Comparison of ENCODE assay signal across 7 mouse cellular contexts in the genomic region with DNA sequence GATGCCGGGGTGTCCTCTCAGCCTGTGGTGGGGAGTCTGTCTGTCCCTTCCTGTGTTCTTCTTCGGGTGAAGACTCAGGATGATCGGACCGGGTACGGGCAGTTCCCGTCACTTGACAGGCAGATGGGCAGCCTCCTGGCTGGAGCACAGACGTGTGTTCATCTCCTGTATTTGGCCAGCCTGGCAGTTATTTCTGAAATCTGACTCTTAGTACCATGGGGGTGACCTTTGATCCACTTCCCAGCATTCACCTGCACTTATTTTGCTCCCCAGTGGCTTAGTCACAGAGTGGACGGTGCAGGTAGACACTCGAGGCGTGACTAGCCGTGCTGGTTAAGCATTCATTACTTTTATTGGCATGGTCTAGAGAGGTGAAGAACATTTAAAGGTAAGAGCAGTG. TPM values are rescaled to one million over a fixed set of nuclear protein-coding genes. Genes with fewer than 3 reads are reported as not detected.
DNase-seq lines count a peak whose midpoint lies in the region; ATAC-seq lines count a peak whose summit lies in the region.
"Not testable (repeated sequence)": the region's sequence is repeated elsewhere in the genome, so short reads cannot be mapped to it uniquely, and the experiment has no call there.

No protein-coding gene starts in this region.

- H3K4me3 ChIP-seq in forebrain, embryonic 13.5 days; heart, embryonic 13.5 days; hindbrain, embryonic 16.5 days (ENCODE audit: low read length); kidney, embryonic 15.5 days (replicated peaks); liver, embryonic 13.5 days (replicated peaks); lung, embryonic 16.5 days (ENCODE audit: low read length); midbrain, embryonic 16.5 days (ENCODE audit: low read depth, low read length): not testable (repeated sequence)

- H3K27me3 ChIP-seq in forebrain, embryonic 13.5 days; heart, embryonic 13.5 days (replicated peaks); hindbrain, embryonic 16.5 days (replicated peaks; ENCODE audit: control insufficient read depth, insufficient read depth, low read length); kidney, embryonic 15.5 days; liver, embryonic 13.5 days; lung, embryonic 16.5 days (ENCODE audit: control insufficient read depth, insufficient read depth, low read depth, low read length); midbrain, embryonic 16.5 days (ENCODE audit: control insufficient read depth, insufficient read depth, low read depth, low read length): not testable (repeated sequence)

- DNase-seq in liver, embryonic 13.5 days, result not testable (repeated sequence)

- H3K9me3 ChIP-seq in forebrain, embryonic 13.5 days (replicated peaks); heart, embryonic 13.5 days; hindbrain, embryonic 16.5 days (ENCODE audit: control insufficient read depth, low read length); kidney, embryonic 15.5 days (replicated peaks); liver, embryonic 13.5 days (replicated peaks); lung, embryonic 16.5 days (ENCODE audit: control insufficient read depth, low read length); midbrain, embryonic 16.5 days (replicated peaks; ENCODE audit: control insufficient read depth, low read length, poor library complexity, severe bottlenecking): not testable (repeated sequence)

- not testable (repeated sequence) for H3K4me2 ChIP-seq in forebrain, embryonic 13.5 days; heart, embryonic 13.5 days; hindbrain, embryonic 16.5 days (ENCODE audit: low read length); kidney, embryonic 15.5 days; liver, embryonic 13.5 days; lung, embryonic 16.5 days (ENCODE audit: low read depth, low read length); midbrain, embryonic 16.5 days (ENCODE audit: low read length)

- not testable (repeated sequence) for H3K36me3 ChIP-seq in forebrain, embryonic 13.5 days (ENCODE audit: poor library complexity, severe bottlenecking); heart, embryonic 13.5 days; hindbrain, embryonic 16.5 days (ENCODE audit: control insufficient read depth, insufficient read depth, low read length); kidney, embryonic 15.5 days; liver, embryonic 13.5 days; lung, embryonic 16.5 days (ENCODE audit: control insufficient read depth, insufficient read depth, low read length); midbrain, embryonic 16.5 days (ENCODE audit: control insufficient read depth, insufficient read depth, low read length)

- not testable (repeated sequence) for H3K27ac ChIP-seq in forebrain, embryonic 13.5 days; heart, embryonic 13.5 days (replicated peaks); hindbrain, embryonic 16.5 days (ENCODE audit: low read depth, low read length); kidney, embryonic 15.5 days; liver, embryonic 13.5 days; lung, embryonic 16.5 days (ENCODE audit: low read length); midbrain, embryonic 16.5 days (ENCODE audit: low read length)

- H3K4me1 ChIP-seq in forebrain, embryonic 13.5 days, result peaks cover 36% of the 10 kb centered on the region
- peaks cover 15% of the 10 kb centered on the region; the same call in 1 of the 2 replicates for H3K4me1 ChIP-seq in heart, embryonic 13.5 days
- not testable (repeated sequence) for H3K4me1 ChIP-seq in hindbrain, embryonic 16.5 days (ENCODE audit: control insufficient read depth, insufficient read depth, low read depth, low read length); kidney, embryonic 15.5 days; liver, embryonic 13.5 days (replicated peaks); lung, embryonic 16.5 days (replicated peaks; ENCODE audit: control insufficient read depth, insufficient read depth, low read length)
- peaks cover 17% of the 10 kb centered on the region; the same call in 1 of the 2 replicates for H3K4me1 ChIP-seq in midbrain, embryonic 16.5 days (ENCODE audit: control insufficient read depth, insufficient read depth, low read length)

- not testable (repeated sequence) for H3K9ac ChIP-seq in forebrain, embryonic 13.5 days; heart, embryonic 13.5 days; hindbrain, embryonic 16.5 days (ENCODE audit: low read depth, low read length); kidney, embryonic 15.5 days; liver, embryonic 13.5 days; lung, embryonic 16.5 days (ENCODE audit: low read length); midbrain, embryonic 16.5 days (ENCODE audit: low read depth, low read length)

- whole genome bisulfite sequencing in forebrain, embryonic 13.5 days, result no CpG with 5 or more reads among the region's 11 CpGs
- WGBS in heart, embryonic 13.5 days, result no CpG with 5 or more reads among the region's 11 CpGs
- WGBS in hindbrain, embryonic 16.5 days, result no CpG with 5 or more reads among the region's 11 CpGs
- no CpG with 5 or more reads among the region's 11 CpGs for WGBS in kidney, embryonic 15.5 days
- WGBS in liver, embryonic 13.5 days (ENCODE audit: insufficient replicate concordance), result no CpG with 5 or more reads among the region's 11 CpGs
- whole genome bisulfite sequencing in lung, embryonic 16.5 days, result no CpG with 5 or more reads among the region's 11 CpGs
- no CpG with 5 or more reads among the region's 11 CpGs for WGBS in midbrain, embryonic 16.5 days

- ATAC-seq in forebrain, embryonic 13.5 days, result 0 out of 2 replicates have a peak, but pooled peaks have one; percentile 9
- 0 out of 2 replicates have a peak, but pooled peaks have one; percentile 4 for ATAC-seq in heart, embryonic 13.5 days (ENCODE audit: extremely low read depth, insufficient number of reproducible peaks, low FRiP score, low TSS enrichment)
- ATAC-seq in hindbrain, embryonic 16.5 days, result peak; percentile 41; the same call in 1 of the 2 replicates
- peak; percentile 43 for ATAC-seq in kidney, embryonic 15.5 days (replicated peaks; ENCODE audit: low FRiP score)
- peak; percentile 34; the same call in 1 of the 2 replicates for ATAC-seq in liver, embryonic 13.5 days (ENCODE audit: low read depth)
- ATAC-seq in lung, embryonic 16.5 days (ENCODE audit: low read depth), result peak; percentile 10; the same call in 1 of the 2 replicates
- 0 out of 2 replicates have a peak, but pooled peaks have one; percentile 3 for ATAC-seq in midbrain, embryonic 16.5 days

RNA-seq across cellular contexts. Expression of a gene that starts 15.7 kb away (rescaled TPM):
- 45.0 and 45.2 TPM in 2 replicates for polyA plus RNA-seq in forebrain, embryonic 13.5 days (2015; fragmentation: Nextera tagmentation; extraction: Ambion mirVana)
- polyA plus RNA-seq in heart, embryonic 13.5 days (2015; fragmentation: Nextera tagmentation; extraction: Ambion mirVana), result 40.6 and 42.5 TPM in 2 replicates
- polyA plus RNA-seq in hindbrain, embryonic 16.5 days (2015; fragmentation: Nextera tagmentation; extraction: Ambion mirVana), result 49.7 and 57.8 TPM in 2 replicates
- polyA plus RNA-seq in kidney, embryonic 15.5 days (2015; fragmentation: Nextera tagmentation; extraction: Ambion mirVana), result 31.4 and 35.9 TPM in 2 replicates
- polyA plus RNA-seq in liver, embryonic 13.5 days (2015; fragmentation: Nextera tagmentation; extraction: Ambion mirVana), result 2.3 and 3.0 TPM in 2 replicates
- polyA plus RNA-seq in lung, embryonic 16.5 days (2015; fragmentation: Nextera tagmentation; extraction: Ambion mirVana), result 21.7 and 24.2 TPM in 2 replicates
- 61.1 and 66.3 TPM in 2 replicates for polyA plus RNA-seq in midbrain, embryonic 16.5 days (2015; fragmentation: Nextera tagmentation; extraction: Ambion mirVana)

RNA-seq across cellular contexts. Expression of a gene that starts 20.1 kb away (rescaled TPM):
- polyA plus RNA-seq in forebrain, embryonic 13.5 days (2015; fragmentation: Nextera tagmentation; extraction: Ambion mirVana), result 161 and 166 TPM in 2 replicates
- polyA plus RNA-seq in heart, embryonic 13.5 days (2015; fragmentation: Nextera tagmentation; extraction: Ambion mirVana), result 124 and 134 TPM in 2 replicates
- polyA plus RNA-seq in hindbrain, embryonic 16.5 days (2015; fragmentation: Nextera tagmentation; extraction: Ambion mirVana), result 72.9 and 75.7 TPM in 2 replicates
- polyA plus RNA-seq in kidney, embryonic 15.5 days (2015; fragmentation: Nextera tagmentation; extraction: Ambion mirVana), result 170 TPM in 2 replicates
- polyA plus RNA-seq in liver, embryonic 13.5 days (2015; fragmentation: Nextera tagmentation; extraction: Ambion mirVana), result 115 and 120 TPM in 2 replicates
- 131 and 141 TPM in 2 replicates for polyA plus RNA-seq in lung, embryonic 16.5 days (2015; fragmentation: Nextera tagmentation; extraction: Ambion mirVana)
- 70.3 and 73.2 TPM in 2 replicates for polyA plus RNA-seq in midbrain, embryonic 16.5 days (2015; fragmentation: Nextera tagmentation; extraction: Ambion mirVana)
